Mouse (Mus musculus) forebrain, embryonic 14.5 days (tissue): ENCODE measurements around the gene 9530077C05Rik. TPM values are rescaled to one million over a fixed set of nuclear protein-coding genes. Genes with fewer than 3 reads are reported as not detected.
"Not testable (repeated sequence)": the region's sequence is repeated elsewhere in the genome, so short reads cannot be mapped to it uniquely, and the experiment has no call there.

Experiments used
- ATAC-seq: fragments of 200-750 bp; cut with Nextera tagmentation; 2 replicates; pipeline ENCODE4 v1.8.0; 2017; ENCODE audit warnings: mild to moderate bottlenecking, moderate library complexity
- DNase-seq: peaks from one replicate; pipeline ENCODE4 v3.0.0-alpha.2; 2015; ENCODE audit warnings: low spot score
- H3K27ac ChIP-seq: fragments of 300-500 bp; sonication (generic); 2 replicates; pipeline ENCODE4 v1.5.1; 2014; ENCODE audit warnings: low read depth, mild to moderate bottlenecking, control low read depth, low read length, moderate library complexity
- H3K27me3 ChIP-seq: fragments of 300-500 bp; sonication (generic); replicated peaks from 2 replicates; pipeline ENCODE4 v1.6.1; 2014; ENCODE audit warnings: low read length, control low read depth, mixed read lengths; ENCODE audit not compliant: control insufficient read depth, insufficient read depth
- H3K36me3 ChIP-seq: fragments of 300-500 bp; sonication (generic); 2 replicates; pipeline ENCODE4 v1.6.1; 2014; ENCODE audit warnings: low read length, control low read depth; ENCODE audit not compliant: control insufficient read depth, insufficient read depth
- H3K4me1 ChIP-seq: fragments of 300-500 bp; sonication (generic); 2 replicates; pipeline ENCODE4 v1.6.1; 2014; ENCODE audit warnings: antibody characterized with exemption, low read length, control low read depth; ENCODE audit not compliant: control insufficient read depth, insufficient read depth
- H3K4me2 ChIP-seq: fragments of 300-500 bp; sonication (generic); 2 replicates; pipeline ENCODE4 v1.6.1; 2014; ENCODE audit warnings: mild to moderate bottlenecking, control low read depth, low read length
- H3K4me3 ChIP-seq: fragments of 300-500 bp; sonication (generic); 2 replicates; pipeline ENCODE4 v1.5.1; 2014; ENCODE audit warnings: low read depth, low read length, control low read depth
- H3K9ac ChIP-seq: fragments of 300-500 bp; sonication (generic); 2 replicates; pipeline ENCODE4 v1.6.1; 2014; ENCODE audit warnings: mild to moderate bottlenecking, low read length, control low read depth, moderate library complexity
- H3K9me3 ChIP-seq: fragments of 300-500 bp; sonication (generic); replicated peaks from 2 replicates; pipeline ENCODE4 v1.6.1; 2016; ENCODE audit warnings: low read length, control low read depth, mixed read lengths; ENCODE audit not compliant: control insufficient read depth
- WGBS: fragments of 180-500 bp; shearing (Covaris S2); extraction: QIAGEN DNeasy Blood & Tissue Kit; methylation state at CpG from one replicate; pipeline ENCODE4 v1.1.7; 2014; 5-methylcytosine and 5-hydroxymethylcytosine counted together
- polyA plus RNA-seq: library from polyadenylated mRNA; unstranded; fragments of >200 nt; fragmentation: Nextera tagmentation; extraction: Ambion mirVana; gene quantifications from 2 replicates; pipeline ENCODE4 v1.2.1, GENCODE M21; 2014

Gene 9530077C05Rik
- polyA plus RNA-seq, 1 experiment from 2014 or later: 12.2 TPM

DNA sequence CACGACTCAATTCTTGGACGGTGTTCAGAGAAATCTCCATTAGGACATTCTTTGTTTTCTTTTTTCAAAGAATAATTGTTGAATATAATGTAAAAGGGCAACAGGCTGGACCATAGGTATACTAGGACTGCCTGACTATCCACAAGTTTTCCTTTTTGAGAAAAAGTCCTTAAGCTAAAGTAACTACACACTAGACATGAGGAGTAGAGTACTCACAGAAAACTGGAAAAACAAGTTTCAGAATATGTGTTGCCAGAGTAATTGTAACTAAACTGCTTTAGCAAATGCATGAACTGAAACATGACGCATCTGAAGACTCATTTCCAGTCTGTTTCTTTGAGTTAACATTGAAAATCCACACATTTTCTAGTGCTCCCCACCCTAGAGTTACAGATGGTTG is 5.9 kb upstream of the 9530077C05Rik start:
- no peak overlapping the region for H3K9ac ChIP-seq
- no peak overlapping the region for H3K4me2 ChIP-seq
- 73% methylated on average over 3 of the region's 3 CpGs for WGBS
- no peak for DNase-seq
- no peaks in the 10 kb centered on the region for H3K36me3 ChIP-seq
- H3K4me1 ChIP-seq: no peaks in the 10 kb centered on the region
- no peaks in the 10 kb centered on the region for H3K9me3 ChIP-seq
- no peak overlapping the region for H3K27ac ChIP-seq
- H3K27me3 ChIP-seq: no peaks in the 10 kb centered on the region
- ATAC-seq: no peak
- H3K4me3 ChIP-seq: no peak overlapping the region

DNA sequence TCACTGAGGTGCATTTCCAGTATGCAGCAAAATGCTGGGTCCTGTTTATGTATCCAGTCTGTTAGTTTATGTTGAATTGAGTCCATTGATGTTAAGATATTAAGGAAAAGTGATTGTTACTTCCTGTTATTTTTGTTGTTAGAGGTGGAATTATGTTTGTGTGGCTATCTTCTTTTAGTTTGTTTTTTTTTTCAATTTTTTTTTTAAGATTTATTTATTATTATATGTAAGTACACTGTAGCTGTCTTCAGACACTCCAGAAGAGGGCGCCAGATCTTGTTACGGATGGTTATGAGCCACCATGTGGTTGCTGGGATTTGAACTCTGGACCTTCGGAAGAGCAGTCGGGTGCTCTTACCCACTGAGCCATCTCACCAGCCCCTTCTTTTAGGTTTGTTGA is 3.7 kb upstream of the 9530077C05Rik start:
- not testable (repeated sequence) for H3K27me3 ChIP-seq, DNase-seq, H3K27ac ChIP-seq, H3K9ac ChIP-seq, H3K9me3 ChIP-seq, ATAC-seq, H3K4me1 ChIP-seq, H3K36me3 ChIP-seq, H3K4me2 ChIP-seq, H3K4me3 ChIP-seq
- WGBS: 74% methylated on average over 3 of the region's 4 CpGs

GRCm38 (mm10) chr9:22408344-22408743 is 3.0 kb upstream of the 9530077C05Rik start:
- H3K9me3 ChIP-seq, H3K4me1 ChIP-seq, DNase-seq, ATAC-seq, H3K4me2 ChIP-seq, H3K4me3 ChIP-seq, H3K27me3 ChIP-seq, H3K9ac ChIP-seq, H3K36me3 ChIP-seq, H3K27ac ChIP-seq: not testable (repeated sequence)
- WGBS: 30% methylated on average over 4 of the region's 4 CpGs

GRCm38 (mm10) chr9:22409501-22409900 is 1.8 kb upstream of the 9530077C05Rik start:
- WGBS: 78% methylated on average over 7 of the region's 7 CpGs
- no peak for DNase-seq
- Histone ChIP-seq H3K4me2 (no peak overlapping the region), H3K4me1 (no peaks in the 10 kb centered on the region), H3K36me3 (no peaks in the 10 kb centered on the region), H3K27ac (no peak overlapping the region), H3K27me3 (no peaks in the 10 kb centered on the region), H3K9ac (no peak overlapping the region), H3K4me3 (no peak overlapping the region), H3K9me3 (no peaks in the 10 kb centered on the region)
- no peak for ATAC-seq

DNA sequence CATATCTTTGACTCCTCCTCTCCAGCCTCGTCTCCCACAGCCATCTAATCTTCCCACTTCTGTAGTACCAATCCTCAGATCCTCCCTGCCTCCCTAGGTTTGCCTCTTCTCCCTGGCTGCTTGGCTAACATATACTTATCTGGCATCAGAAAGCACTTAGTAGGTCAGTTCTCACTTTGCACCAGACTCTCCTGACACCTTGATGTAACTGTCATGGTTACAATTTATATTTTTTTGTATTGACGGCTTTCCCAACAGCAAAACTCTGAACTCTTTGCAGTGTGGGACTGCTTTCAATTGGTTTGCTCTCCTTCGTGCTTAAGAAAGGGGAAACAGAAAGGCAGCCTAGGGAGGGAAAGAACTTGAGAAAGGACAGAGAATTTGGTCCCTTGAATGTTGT is 4.9 kb downstream of the 9530077C05Rik start:
- Histone ChIP-seq H3K4me2 (no peak overlapping the region), H3K27me3 (no peaks in the 10 kb centered on the region), H3K9me3 (no peaks in the 10 kb centered on the region), H3K9ac (no peak overlapping the region), H3K4me1 (no peaks in the 10 kb centered on the region), H3K36me3 (no peaks in the 10 kb centered on the region), H3K4me3 (no peak overlapping the region), H3K27ac (no peak overlapping the region)
- WGBS: 90% methylated on average over 3 of the region's 3 CpGs
- no peak for ATAC-seq
- no peak for DNase-seq

- Histone ChIP-seq H3K4me3 (no peak overlapping the region), H3K27ac (no peak overlapping the region), H3K4me2 (no peak overlapping the region), H3K36me3 (no peaks in the 10 kb centered on the region), H3K4me1 (no peaks in the 10 kb centered on the region), H3K9ac (no peak overlapping the region), H3K27me3 (no peaks in the 10 kb centered on the region), H3K9me3 (no peaks in the 10 kb centered on the region)
- DNase-seq (no peak), ATAC-seq (no peak)
- WGBS: 49% methylated on average over 6 of the region's 6 CpGs
Measured at GRCm38 (mm10) chr9:22417547-22417946, 6.2 kb downstream of the 9530077C05Rik start.

- no peaks in the 10 kb centered on the region for H3K4me1 ChIP-seq
- H3K4me3 ChIP-seq: no peak overlapping the region
- H3K9me3 ChIP-seq: no peaks in the 10 kb centered on the region
- no peaks in the 10 kb centered on the region for H3K36me3 ChIP-seq
- H3K27ac ChIP-seq: no peak overlapping the region
- no peak for DNase-seq
- H3K4me2 ChIP-seq: no peak overlapping the region
- 83% methylated on average over 3 of the region's 3 CpGs for WGBS
- H3K9ac ChIP-seq: no peak overlapping the region
- H3K27me3 ChIP-seq: no peaks in the 10 kb centered on the region
- no peak for ATAC-seq
Measured at GRCm38 (mm10) chr9:22419877-22420276, 8.6 kb downstream of the 9530077C05Rik start.

DNA sequence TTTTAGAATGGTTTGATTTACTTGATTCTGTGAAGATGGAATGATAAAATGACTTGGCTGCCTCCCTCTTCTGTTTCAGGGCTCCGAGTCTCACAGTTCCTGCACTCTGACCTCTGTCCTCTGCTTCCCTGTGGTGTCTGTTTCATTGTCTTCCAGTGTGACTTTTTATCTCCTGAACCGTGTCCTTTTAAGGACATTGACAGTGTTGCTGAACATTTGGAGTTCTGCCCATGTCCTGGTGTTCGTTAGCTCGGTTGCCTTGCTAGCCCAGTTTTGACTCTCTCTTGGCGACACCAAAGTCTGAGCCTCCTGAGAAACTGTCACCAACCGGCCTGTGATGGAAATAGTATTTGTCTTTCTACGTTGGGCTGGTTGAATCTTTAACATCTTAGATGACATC is 9.2 kb downstream of the 9530077C05Rik start:
- H3K4me1 ChIP-seq: no peaks in the 10 kb centered on the region
- H3K4me3 ChIP-seq: no peak overlapping the region
- no peak overlapping the region for H3K4me2 ChIP-seq
- H3K36me3 ChIP-seq: no peaks in the 10 kb centered on the region
- no peak overlapping the region for H3K9ac ChIP-seq
- no peaks in the 10 kb centered on the region for H3K9me3 ChIP-seq
- H3K27ac ChIP-seq: no peak overlapping the region
- WGBS: 42% methylated on average over 7 of the region's 7 CpGs
- ATAC-seq (no peak), DNase-seq (no peak)
- no peaks in the 10 kb centered on the region for H3K27me3 ChIP-seq

DNA sequence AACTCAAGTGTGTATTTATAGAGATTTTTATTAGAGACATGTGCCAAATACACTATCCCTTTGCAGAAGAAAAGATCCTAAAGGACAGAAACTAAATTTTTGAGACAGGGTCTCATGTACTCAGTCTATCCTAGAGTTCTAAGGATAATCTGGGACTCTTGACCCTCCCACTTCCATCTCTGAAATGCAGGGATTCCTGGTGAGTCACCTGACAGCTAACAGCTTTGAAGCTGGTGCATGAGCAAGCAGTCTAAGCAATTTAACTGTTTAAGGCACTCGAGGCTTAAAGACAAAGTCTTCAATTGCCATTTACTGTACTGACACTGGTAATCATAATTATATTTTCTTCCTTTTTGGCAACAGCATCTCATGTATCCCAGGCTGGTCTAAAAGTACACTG is 11.2 kb downstream of the 9530077C05Rik start:
- H3K9me3 ChIP-seq: no peaks in the 10 kb centered on the region
- H3K9ac ChIP-seq: no peak overlapping the region
- WGBS: 66% methylated on average over 1 of the region's 1 CpGs
- no peak overlapping the region for H3K4me2 ChIP-seq
- no peak for ATAC-seq
- H3K4me1 ChIP-seq: no peaks in the 10 kb centered on the region
- no peaks in the 10 kb centered on the region for H3K36me3 ChIP-seq
- H3K4me3 ChIP-seq: no peak overlapping the region
- H3K27me3 ChIP-seq: no peaks in the 10 kb centered on the region
- H3K27ac ChIP-seq: no peak overlapping the region
- DNase-seq: no peak
